In genomic region chr5:123524393-123524750, GRCm38 (mm10) we compare ENCODE assay signal across 8 mouse cellular contexts. TPM values are rescaled to one million over a fixed set of nuclear protein-coding genes. Genes with fewer than 3 reads are reported as not detected.
DNase-seq lines count a peak whose midpoint lies in the region; ATAC-seq and TF ChIP-seq lines count a peak whose summit lies in the region.

No protein-coding gene starts in this region.

- peaks cover 13% of the 10 kb centered on the region for H3K4me1 ChIP-seq in thymus, adult 2 months (replicated peaks; ENCODE audit: control insufficient read depth, insufficient read depth, low read length)
- peaks cover 20% of the 10 kb centered on the region for H3K4me1 ChIP-seq in limb, embryonic 14.5 days (ENCODE audit: control insufficient read depth, insufficient read depth, low read length)
- H3K4me1 ChIP-seq in olfactory bulb, adult 2 months (ENCODE audit: control insufficient read depth, insufficient read depth, low read length), result peaks cover 8% of the 10 kb centered on the region

- H3K9me3 ChIP-seq in limb, embryonic 14.5 days (ENCODE audit: control insufficient read depth, low read length), result no peaks in the 10 kb centered on the region

- ATAC-seq in limb, embryonic 14.5 days (ENCODE audit: low FRiP score, low read depth), result peak; percentile 96

- TF ChIP-seq POLR2A in thymus, adult 2 months (IDR thresholded peaks at IDR 0.05; ENCODE audit: control insufficient read depth, extremely low read depth, insufficient read depth, low read length, poor library complexity), result no peak
- no peak for TF ChIP-seq POLR2A in limb, embryonic 14.5 days (IDR thresholded peaks at IDR 0.05; ENCODE audit: borderline replicate concordance, extremely low read depth, insufficient read depth, insufficient read length)
- TF ChIP-seq POLR2A in olfactory bulb, adult 2 months (IDR thresholded peaks at IDR 0.05; ENCODE audit: insufficient read depth, low read depth, low read length), result no peak

- no peak overlapping the region for H3K9ac ChIP-seq in limb, embryonic 14.5 days (ENCODE audit: low read depth, low read length, severe bottlenecking)

- H3K27me3 ChIP-seq in thymus, adult 2 months (ENCODE audit: control insufficient read depth, insufficient read depth, low read length), result no peaks in the 10 kb centered on the region
- H3K27me3 ChIP-seq in limb, embryonic 14.5 days (ENCODE audit: control insufficient read depth, insufficient read depth, low read length), result no peaks in the 10 kb centered on the region

- no peak for TF ChIP-seq CTCF in thymus, adult 2 months (IDR thresholded peaks at IDR 0.05; ENCODE audit: borderline replicate concordance, control insufficient read depth, extremely low read depth, insufficient read depth, low read length, poor library complexity)
- TF ChIP-seq CTCF in olfactory bulb, adult 2 months (IDR thresholded peaks at IDR 0.05; ENCODE audit: insufficient read depth, low read depth, low read length), result no peak

- peak overlapping the region; percentile 92 for H3K4me2 ChIP-seq in limb, embryonic 14.5 days (replicated peaks; ENCODE audit: low read depth, low read length, severe bottlenecking)

- H3K36me3 ChIP-seq in thymus, adult 2 months (ENCODE audit: control insufficient read depth, insufficient read depth, low read length), result no peaks in the 10 kb centered on the region; the same call in 1 of the 2 replicates
- H3K36me3 ChIP-seq in limb, embryonic 14.5 days (ENCODE audit: control insufficient read depth, insufficient read depth, low read length), result peaks cover 18% of the 10 kb centered on the region; the same call in 1 of the 2 replicates

- H3K4me3 ChIP-seq in thymus, adult 2 months (ENCODE audit: control insufficient read depth, insufficient read depth, low read length), result peak overlapping the region; percentile 67
- H3K4me3 ChIP-seq in limb, embryonic 14.5 days (replicated peaks; ENCODE audit: low read length), result peak overlapping the region; percentile 94
- H3K4me3 ChIP-seq in olfactory bulb, adult 2 months (ENCODE audit: insufficient read depth, low read depth, low read length), result peak overlapping the region; percentile 90

- DNase-seq in embryo, embryonic 10 days (ENCODE audit: low spot score), result peak; percentile 86
- no peak for DNase-seq in embryo, embryonic 9.5 days (ENCODE audit: extremely low spot score)
- DNase-seq in thymus, adult 2 months, result no peak
- no peak for DNase-seq in thymus, postnatal 36 days
- peak; percentile 79 for DNase-seq in limb, embryonic 14.5 days (ENCODE audit: low spot score)
- no peak for DNase-seq in gastrocnemius, postnatal 4 days (ENCODE audit: low spot score in 2 of 2)
- DNase-seq in layer of hippocampus, adult 8-10 months (ENCODE audit: low spot score in 2 of 2), result no peak

- under 1% methylated on average over 27 of the region's 27 CpGs for WGBS in thymus, adult 2 months
- WGBS in limb, embryonic 14.5 days, result 3% methylated on average over 16 of the region's 27 CpGs
- 2% methylated on average over 26 of the region's 27 CpGs for WGBS in olfactory bulb, adult 2 months

- no peak overlapping the region for H3K27ac ChIP-seq in thymus, adult 2 months (ENCODE audit: control insufficient read depth, insufficient read depth, low read length)
- H3K27ac ChIP-seq in limb, embryonic 14.5 days (replicated peaks; ENCODE audit: low read depth, low read length), result no peak overlapping the region
- H3K27ac ChIP-seq in olfactory bulb, adult 2 months (ENCODE audit: insufficient read depth, low read depth, low read length), result no peak overlapping the region

RNA-seq across cellular contexts. Expression of gene Diablo, which starts 0.4 kb away (rescaled TPM):
- polyA plus RNA-seq in thymus, adult 2 months (2012; rRNA removed), result 88.1 and 104 TPM in 2 replicates
- 85.2 and 92.3 TPM in 2 replicates for polyA plus RNA-seq in limb, embryonic 14.5 days (2012; rRNA removed)
- 97.4 and 107 TPM in 2 replicates for polyA plus RNA-seq in limb, embryonic 14.5 days (2014; fragmentation: Nextera tagmentation; extraction: Ambion mirVana)
- not detected in 2 replicates for polyA plus RNA-seq in olfactory bulb, adult 2 months (2012; ENCODE audit: insufficient read depth, insufficient read length, low replicate concordance, missing spikeins)
- 10 to 100 TPM; 38.9 to 47.4 TPM for total RNA-seq in gastrocnemius, postnatal 4 days (2021)
- 10 to 100 TPM; 29.8 to 34.4 (median 31.1) TPM for total RNA-seq in layer of hippocampus, adult 8-10 months (2022)

RNA-seq across cellular contexts. Expression of gene Gm49027, which starts 0.9 kb away (rescaled TPM):
- polyA plus RNA-seq in thymus, adult 2 months (2012; rRNA removed), result 6.6 and 12.1 TPM in 2 replicates
- 3.9 and 6.1 TPM in 2 replicates for polyA plus RNA-seq in limb, embryonic 14.5 days (2012; rRNA removed)
- 0.41 and 0.55 TPM in 2 replicates for polyA plus RNA-seq in limb, embryonic 14.5 days (2014; fragmentation: Nextera tagmentation; extraction: Ambion mirVana)
- not detected in 2 replicates for polyA plus RNA-seq in olfactory bulb, adult 2 months (2012; ENCODE audit: insufficient read depth, insufficient read length, low replicate concordance, missing spikeins)
- total RNA-seq in gastrocnemius, postnatal 4 days (2021), result under 1 TPM; 0.74 to 0.93 TPM
- total RNA-seq in layer of hippocampus, adult 8-10 months (2022), result 1 to 10 TPM; 4.2 to 7.8 (median 5.3) TPM

RNA-seq across cellular contexts. Expression of gene B3gnt4, which starts 14.1 kb away (rescaled TPM):
- 0.28 and 0.63 TPM in 2 replicates for polyA plus RNA-seq in thymus, adult 2 months (2012; rRNA removed)
- polyA plus RNA-seq in limb, embryonic 14.5 days (2012; rRNA removed), result 1.8 and 2.0 TPM in 2 replicates
- polyA plus RNA-seq in limb, embryonic 14.5 days (2014; fragmentation: Nextera tagmentation; extraction: Ambion mirVana), result 0.34 and 1.2 TPM in 2 replicates
- not detected in 2 replicates for polyA plus RNA-seq in olfactory bulb, adult 2 months (2012; ENCODE audit: insufficient read depth, insufficient read length, low replicate concordance, missing spikeins)
- total RNA-seq in gastrocnemius, postnatal 4 days (2021), result not detected
- total RNA-seq in layer of hippocampus, adult 8-10 months (2022), result 1 to 10 TPM in 3 of 4 experiments, under 1 TPM in 1; 0.55 to 1.9 (median 1.3) TPM

RNA-seq across cellular contexts. Expression of gene Il31, which starts 35.1 kb away (rescaled TPM):
- polyA plus RNA-seq in thymus, adult 2 months (2012; rRNA removed), result not detected in 2 replicates
- not detected in 2 replicates for polyA plus RNA-seq in limb, embryonic 14.5 days (2012; rRNA removed)
- not detected in 2 replicates for polyA plus RNA-seq in limb, embryonic 14.5 days (2014; fragmentation: Nextera tagmentation; extraction: Ambion mirVana)
- not detected in 2 replicates for polyA plus RNA-seq in olfactory bulb, adult 2 months (2012; ENCODE audit: insufficient read depth, insufficient read length, low replicate concordance, missing spikeins)
- not detected for total RNA-seq in gastrocnemius, postnatal 4 days (2021)
- not detected for total RNA-seq in layer of hippocampus, adult 8-10 months (2022)

RNA-seq across cellular contexts. Expression of gene Lrrc43, which starts 35.3 kb away (rescaled TPM):
- 0.09 and 0.18 TPM in 2 replicates for polyA plus RNA-seq in thymus, adult 2 months (2012; rRNA removed)
- polyA plus RNA-seq in limb, embryonic 14.5 days (2012; rRNA removed), result not detected in 2 replicates
- polyA plus RNA-seq in limb, embryonic 14.5 days (2014; fragmentation: Nextera tagmentation; extraction: Ambion mirVana), result not detected in 2 replicates
- polyA plus RNA-seq in olfactory bulb, adult 2 months (2012; ENCODE audit: insufficient read depth, insufficient read length, low replicate concordance, missing spikeins), result not detected in 2 replicates
- total RNA-seq in gastrocnemius, postnatal 4 days (2021), result not detected
- total RNA-seq in layer of hippocampus, adult 8-10 months (2022), result under 1 TPM; 0.72 to 0.93 (median 0.85) TPM

Comparison
In these comparisons a context has a peak if more than half of its experiments do, and no peak if none do; other contexts are left out.
1. DNase-seq: peak in embryo, embryonic 10 days (single experiment) and limb, embryonic 14.5 days (single experiment); none in embryo, embryonic 9.5 days (single experiment), thymus, adult 2 months (single experiment), thymus, postnatal 36 days (0 of 2), gastrocnemius, postnatal 4 days (0 of 2) and layer of hippocampus, adult 8-10 months (0 of 2).
2. Peak in every context shown above with its lines, with median percentiles within 50 percentile points of each other: H3K4me3 ChIP-seq.